Mouse (Mus musculus) erythroblast, embryonic 14.5 days (primary cell): ENCODE measurements at regions not wholly inside any gene's neighbourhood (a gene's known extent, or its start where the extent isn't known, plus 50 kb on each side); places are given as distances from the start of the nearest gene placed in this dataset.

Source experiments
- H3K27me3 ChIP-seq: 2 replicates; pipeline ENCODE4 v1.6.1; 2012; ENCODE audit warnings: inconsistent platforms; ENCODE audit not compliant: control insufficient read depth
- H3K36me3 ChIP-seq: 2 replicates; pipeline ENCODE4 v1.6.1; 2012; ENCODE audit warnings: mild to moderate bottlenecking, inconsistent platforms; ENCODE audit not compliant: control insufficient read depth
- H3K4me1 ChIP-seq: 2 replicates; pipeline ENCODE4 v1.6.1; 2012; ENCODE audit warnings: inconsistent platforms; ENCODE audit not compliant: control insufficient read depth
- H3K4me3 ChIP-seq: replicated peaks from 2 replicates; pipeline ENCODE3; 2012; ENCODE audit warnings: moderate library complexity, mild to moderate bottlenecking, inconsistent platforms
- H3K9me3 ChIP-seq: 2 replicates; pipeline ENCODE4 v1.6.1; 2012; ENCODE audit warnings: low read length, inconsistent platforms, mixed read lengths; ENCODE audit not compliant: control insufficient read depth
- GATA1 ChIP-seq: IDR thresholded peaks from 2 replicates; pipeline ENCODE4 v1.6.1; 2012; ENCODE audit warnings: low read length, inconsistent platforms, mixed read lengths
- TAL1 ChIP-seq: IDR thresholded peaks from 3 replicates; pipeline ENCODE4 v1.6.1; 2012; ENCODE audit warnings: low read length, inconsistent platforms, mixed read lengths

GRCm38 (mm10) chr9:47407007-47407670 lies 122.8 kb upstream of the Cadm1 start:
- H3K4me3 ChIP-seq, result no peak overlapping the region
- no peaks in the 10 kb centered on the region; the same call in 1 of the 2 replicates for H3K27me3 ChIP-seq
- no peak for TF ChIP-seq GATA1
- no peaks in the 10 kb centered on the region for H3K9me3 ChIP-seq
- no peaks in the 10 kb centered on the region for H3K36me3 ChIP-seq
- no peaks in the 10 kb centered on the region for H3K4me1 ChIP-seq

- TF ChIP-seq GATA1, result no peak
- TF ChIP-seq TAL1, result no peak
- H3K9me3 ChIP-seq, result no peaks in the 10 kb centered on the region
Observed at GRCm38 (mm10) chr9:47408061-47408460, 121.9 kb upstream of the Cadm1 start.

GRCm38 (mm10) chr9:47409579-47409978 lies 120.4 kb upstream of the Cadm1 start:
- TF ChIP-seq TAL1 (no peak), GATA1 (no peak)
- Histone ChIP-seq H3K9me3 (no peaks in the 10 kb centered on the region), H3K4me1 (no peaks in the 10 kb centered on the region), H3K36me3 (no peaks in the 10 kb centered on the region), H3K27me3 (no peaks in the 10 kb centered on the region), H3K4me3 (no peak overlapping the region)

More at GRCm38 (mm10) chr9:47408061-47408460, 121.9 kb upstream of the Cadm1 start:
- H3K27me3 ChIP-seq, result no peaks in the 10 kb centered on the region; the same call in 1 of the 2 replicates
- H3K4me3 ChIP-seq, result no peak overlapping the region
- H3K4me1 ChIP-seq, result no peaks in the 10 kb centered on the region
- no peaks in the 10 kb centered on the region for H3K36me3 ChIP-seq

GRCm38 (mm10) chr9:47412786-47413185 lies 117.2 kb upstream of the Cadm1 start:
- H3K36me3 ChIP-seq, result no peaks in the 10 kb centered on the region
- TF ChIP-seq TAL1 (no peak), GATA1 (no peak)
- H3K9me3 ChIP-seq, result no peaks in the 10 kb centered on the region
- H3K27me3 ChIP-seq, result no peaks in the 10 kb centered on the region
- no peak overlapping the region for H3K4me3 ChIP-seq
- H3K4me1 ChIP-seq, result no peaks in the 10 kb centered on the region

GRCm38 (mm10) chr9:47414350-47414988 lies 115.5 kb upstream of the Cadm1 start:
- Histone ChIP-seq H3K4me3 (no peak overlapping the region), H3K9me3 (no peaks in the 10 kb centered on the region), H3K27me3 (no peaks in the 10 kb centered on the region), H3K36me3 (no peaks in the 10 kb centered on the region), H3K4me1 (no peaks in the 10 kb centered on the region)
- no peak for TF ChIP-seq TAL1
- TF ChIP-seq GATA1, result no peak

GRCm38 (mm10) chr9:47422151-47422599 lies 107.8 kb upstream of the Cadm1 start:
- H3K4me3 ChIP-seq, result no peak overlapping the region
- H3K9me3 ChIP-seq, result no peaks in the 10 kb centered on the region
- TF ChIP-seq GATA1 (no peak), TAL1 (no peak)
- no peaks in the 10 kb centered on the region for H3K4me1 ChIP-seq
- no peaks in the 10 kb centered on the region for H3K27me3 ChIP-seq
- H3K36me3 ChIP-seq, result no peaks in the 10 kb centered on the region

- H3K27me3 ChIP-seq, result no peaks in the 10 kb centered on the region
- no peak overlapping the region for H3K4me3 ChIP-seq
- no peaks in the 10 kb centered on the region for H3K9me3 ChIP-seq
- H3K36me3 ChIP-seq, result no peaks in the 10 kb centered on the region
- H3K4me1 ChIP-seq, result no peaks in the 10 kb centered on the region
- no peak for TF ChIP-seq TAL1
- TF ChIP-seq GATA1, result no peak
Observed at GRCm38 (mm10) chr9:47422741-47423461, 107.1 kb upstream of the Cadm1 start.

GRCm38 (mm10) chr9:47423462-47423832 lies 106.5 kb upstream of the Cadm1 start:
- Histone ChIP-seq H3K36me3 (no peaks in the 10 kb centered on the region), H3K4me1 (no peaks in the 10 kb centered on the region), H3K9me3 (no peaks in the 10 kb centered on the region), H3K4me3 (no peak overlapping the region), H3K27me3 (no peaks in the 10 kb centered on the region)
- TF ChIP-seq TAL1, result no peak
- TF ChIP-seq GATA1, result no peak

- no peak overlapping the region for H3K4me3 ChIP-seq
- H3K4me1 ChIP-seq, result no peaks in the 10 kb centered on the region
- H3K27me3 ChIP-seq, result no peaks in the 10 kb centered on the region
- H3K36me3 ChIP-seq, result no peaks in the 10 kb centered on the region
- no peaks in the 10 kb centered on the region for H3K9me3 ChIP-seq
- TF ChIP-seq GATA1, result no peak
- no peak for TF ChIP-seq TAL1
Observed at GRCm38 (mm10) chr9:47424191-47424590, 105.8 kb upstream of the Cadm1 start.
